Mouse (Mus musculus): ENCODE measurements around the gene Wdr48.

Gene Wdr48

DNA sequence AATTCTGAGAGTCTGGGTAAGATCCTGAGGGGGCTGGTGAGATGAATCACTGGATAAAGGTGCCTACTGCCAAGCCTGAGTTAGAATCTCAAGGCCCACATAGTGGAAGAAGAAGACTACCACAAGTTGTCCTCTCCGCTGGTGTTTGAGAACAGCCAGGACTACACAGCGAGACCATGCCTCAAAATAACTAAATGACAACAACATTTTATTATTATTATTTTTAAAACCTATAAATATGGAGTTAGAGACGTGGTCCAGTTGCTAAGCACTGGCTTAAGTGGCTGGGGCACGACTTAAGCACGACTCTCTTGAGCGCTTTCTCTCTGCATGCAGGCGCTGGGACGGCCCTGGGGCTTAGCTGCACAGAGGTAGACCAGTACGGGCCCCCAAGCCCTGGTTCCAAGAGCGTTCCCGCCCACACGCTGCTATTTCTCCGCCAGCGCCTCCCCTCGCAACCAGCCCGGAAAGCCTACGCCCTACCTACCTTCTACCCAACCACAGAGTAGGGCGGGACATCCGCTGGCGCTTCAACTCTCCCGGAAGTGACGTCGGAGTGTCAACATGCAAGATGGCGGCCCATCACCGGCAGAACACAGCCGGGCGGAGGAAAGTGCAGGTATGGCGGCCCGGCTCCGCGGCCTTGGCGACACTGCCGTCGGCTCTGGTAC lies at the start of gene Wdr48:
Gene Wdr48, plus strand, starts transcription at position 540 of the 671 bp plus-strand sequence.
- peak; percentile 98 to 99 for DNase-seq

DNA sequence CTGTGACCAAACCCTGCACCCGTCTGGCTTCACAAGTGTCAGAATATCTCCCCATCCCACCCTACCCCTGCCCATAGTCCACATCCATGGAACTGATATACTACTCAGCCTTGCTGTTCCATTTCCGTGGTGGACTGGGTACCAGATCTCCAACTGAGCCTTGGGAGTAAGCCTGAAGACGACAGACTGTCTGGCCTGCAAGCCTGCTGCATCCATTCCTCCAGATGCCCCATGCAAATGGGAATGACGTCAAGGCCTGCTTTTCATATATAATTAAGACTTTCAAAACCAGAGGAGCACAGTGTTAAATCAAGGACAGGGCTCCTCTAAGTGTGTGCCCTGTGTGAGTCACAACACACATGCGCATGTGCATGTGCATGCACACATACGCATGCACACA lies 47.5 kb upstream of the Wdr48 start:
- peak; percentile 61 to 63 for DNase-seq

- DNase-seq = peak; percentile 34 to 36
Observed at GRCm38 (mm10) chr9:119848671-119849070, 46.0 kb upstream of the Wdr48 start.

- DNase-seq = peak; percentile 45 to 59
Observed at GRCm38 (mm10) chr9:119849214-119849613, 45.5 kb upstream of the Wdr48 start.

DNA sequence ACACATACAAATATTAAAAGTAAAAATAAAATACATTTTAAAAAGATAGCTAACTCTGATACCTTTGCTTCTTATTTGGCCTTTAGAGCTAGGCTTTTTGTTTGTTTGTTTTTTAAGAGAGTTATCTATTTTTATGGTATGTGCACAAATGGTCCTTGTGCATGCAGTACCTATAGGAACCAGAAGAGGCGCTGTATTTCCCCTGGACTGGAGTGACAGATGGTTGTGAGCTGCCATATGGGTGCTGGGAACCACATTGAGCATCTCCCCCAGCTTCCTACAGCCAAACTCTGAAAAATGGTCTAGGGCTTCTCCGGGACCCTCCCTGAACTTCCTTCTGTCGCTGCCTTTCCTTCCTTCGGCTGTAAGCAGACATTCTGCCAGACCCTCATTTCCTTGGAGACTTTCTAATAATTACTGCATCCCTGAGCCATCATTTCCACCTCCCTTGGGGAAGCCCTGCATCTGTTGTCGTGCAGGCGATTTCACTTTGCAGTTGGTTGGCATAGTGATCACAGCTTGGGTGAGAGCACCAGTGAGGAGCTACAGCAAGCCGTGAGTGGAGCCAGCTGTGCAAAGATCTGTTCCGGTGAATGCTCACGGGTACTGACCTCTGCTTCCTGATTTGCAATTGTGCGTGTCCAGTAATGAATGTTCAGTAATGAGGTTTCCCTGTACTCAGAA lies 42.2 kb upstream of the Wdr48 start:
- DNase-seq = peak; percentile 68 to 74

GRCm38 (mm10) chr9:119853071-119853846 lies 41.4 kb upstream of the Wdr48 start:
- DNase-seq = no peak

- no peak for DNase-seq
Observed at GRCm38 (mm10) chr9:119854170-119854569, 40.5 kb upstream of the Wdr48 start.

DNA sequence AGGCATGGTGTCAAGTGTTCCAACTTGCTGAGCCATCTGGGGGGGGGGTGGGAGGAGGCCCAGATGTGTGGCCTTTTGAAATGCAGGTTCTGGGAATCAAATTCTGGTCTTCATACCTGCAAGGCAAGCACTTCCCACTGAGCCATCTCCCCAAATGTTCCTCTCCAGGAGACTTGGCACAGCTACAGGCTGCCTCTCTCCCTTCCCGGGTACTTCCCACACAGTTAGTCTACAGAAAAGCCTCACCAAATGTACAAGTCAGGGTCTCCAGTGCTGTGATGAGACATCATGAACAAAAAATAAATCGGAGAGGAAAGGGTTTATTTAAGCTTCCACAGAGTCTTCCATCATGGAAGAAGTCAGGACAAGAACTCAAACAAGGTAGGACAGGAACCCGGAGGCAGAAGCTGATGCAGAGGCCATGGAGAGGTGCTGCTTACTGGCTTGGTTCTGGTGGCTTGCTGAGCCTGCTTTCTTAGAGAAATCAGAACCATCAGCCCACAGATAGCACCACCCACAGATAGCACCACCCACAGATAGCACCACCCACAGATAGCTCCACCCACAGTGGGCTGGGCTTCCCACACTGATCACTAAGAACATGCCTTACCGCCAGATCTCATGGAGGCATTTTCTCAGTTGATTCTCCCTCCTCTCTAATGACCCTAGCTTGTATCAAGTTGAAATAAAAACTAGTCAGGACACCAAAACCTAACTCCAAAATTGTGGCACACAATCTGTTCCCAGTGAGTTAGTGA lies 7.4 kb upstream of the Wdr48 start:
- no peak for DNase-seq

GRCm38 (mm10) chr9:119888843-119889246 lies 5.8 kb upstream of the Wdr48 start:
- no peak for DNase-seq

DNA sequence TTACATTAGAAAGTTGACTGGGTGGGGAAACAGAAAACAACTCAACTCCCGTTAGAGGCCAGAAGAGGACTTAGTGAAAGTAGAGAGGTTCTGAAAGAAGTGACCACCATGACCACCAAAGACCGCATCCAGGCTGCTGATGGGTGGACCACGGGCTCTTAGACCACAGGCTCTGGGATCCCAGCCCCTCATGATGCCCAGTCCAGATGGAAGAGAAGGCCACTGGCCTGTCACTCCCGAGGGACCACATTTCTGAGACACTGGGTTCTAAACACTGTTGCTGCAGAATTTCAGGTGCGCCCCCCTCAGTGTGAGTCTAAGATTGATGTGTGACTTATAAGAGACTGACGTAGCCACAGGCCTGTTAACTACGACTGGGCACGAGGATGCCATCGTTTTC lies 5.2 kb upstream of the Wdr48 start:
- DNase-seq = no peak

- DNase-seq = peak; percentile 71 to 82
Observed at GRCm38 (mm10) chr9:119890692-119891091, 4.0 kb upstream of the Wdr48 start.

GRCm38 (mm10) chr9:119893881-119894280 lies 797 bp upstream of the Wdr48 start:
- DNase-seq = no peak

- peak in 1 of 2 experiments; percentile 57 for DNase-seq
Observed at GRCm38 (mm10) chr9:119895040-119895721, 503 bp downstream of the Wdr48 start.

- no peak for DNase-seq
Observed at GRCm38 (mm10) chr9:119899446-119899845, 4.8 kb downstream of the Wdr48 start.

DNA sequence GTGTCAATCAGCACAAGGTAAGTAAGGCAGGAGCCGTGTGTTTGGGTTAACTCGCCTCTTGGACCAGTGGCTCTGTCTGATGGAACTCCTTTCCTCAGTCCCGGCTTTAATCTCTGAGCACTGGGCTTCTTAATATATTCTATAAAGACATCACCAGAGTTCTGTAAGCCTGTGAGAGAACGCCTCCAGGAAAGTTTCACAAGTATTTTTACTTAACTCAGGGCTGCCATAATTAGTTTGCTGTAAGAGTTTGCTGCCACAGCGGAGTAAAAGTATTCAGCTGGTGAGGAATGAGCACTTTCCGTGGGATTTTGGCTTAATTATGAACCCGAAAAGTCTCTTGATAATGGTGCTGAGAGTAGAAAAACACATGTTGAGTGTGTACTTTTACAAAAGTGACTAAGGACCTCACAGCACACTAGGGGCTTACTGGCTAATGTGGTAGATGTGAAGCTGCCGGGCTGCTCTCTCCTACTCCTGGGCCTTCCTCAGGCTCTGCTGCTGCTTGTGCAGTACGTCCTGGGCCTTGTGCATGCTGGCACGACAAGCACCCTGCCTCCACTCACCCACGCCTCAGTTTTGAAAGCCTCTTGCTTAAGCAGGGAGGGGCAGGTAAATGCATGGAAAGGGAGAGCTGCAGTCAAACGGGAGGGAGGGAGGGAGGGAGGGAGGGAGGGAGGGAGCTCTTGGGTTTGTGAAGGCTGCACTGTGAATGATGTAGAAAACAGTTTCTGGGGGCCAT lies 7.9 kb downstream of the Wdr48 start:
- DNase-seq = no peak

DNA sequence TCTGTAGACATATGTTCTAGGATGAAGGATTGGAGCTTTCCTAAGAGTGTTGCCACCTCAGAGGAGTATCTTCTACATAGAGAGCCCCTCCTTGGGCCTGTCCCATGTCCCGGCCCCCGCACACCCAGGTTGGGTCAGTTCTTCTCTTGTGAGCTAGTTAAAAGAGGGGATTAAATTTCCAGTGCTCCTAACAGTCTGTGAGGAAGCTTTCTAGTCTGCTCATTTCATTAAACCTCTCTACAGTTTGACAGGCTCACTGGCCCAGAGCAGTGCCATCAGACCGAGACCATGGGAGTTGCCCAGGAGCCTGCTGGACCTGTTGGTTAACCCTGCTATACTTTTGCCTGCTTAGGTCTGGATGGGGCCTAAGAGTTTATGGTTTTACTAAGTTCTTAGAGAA lies 14.0 kb downstream of the Wdr48 start:
- DNase-seq = no peak

DNA sequence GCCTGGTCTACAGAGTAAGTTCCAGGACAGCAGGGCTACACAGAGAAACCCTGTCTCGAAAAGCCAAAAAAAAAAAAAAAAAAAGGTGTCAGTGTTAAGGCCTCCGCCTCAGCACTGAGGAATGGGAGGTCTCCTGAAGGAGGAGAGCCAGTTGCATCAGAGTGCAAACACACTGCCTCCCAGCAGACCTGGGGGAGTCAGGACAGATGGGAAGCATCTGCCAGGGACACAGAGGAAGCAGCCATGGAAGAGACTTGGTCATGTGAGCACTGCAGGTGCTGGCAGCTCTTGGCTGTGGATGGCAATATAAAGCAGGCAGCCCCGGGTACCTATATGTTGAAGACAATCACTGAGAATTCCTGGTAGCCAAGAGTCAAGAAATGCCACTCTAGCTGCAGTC lies 15.3 kb downstream of the Wdr48 start:
- DNase-seq = no peak

- DNase-seq = peak in 1 of 2 experiments; percentile 70
Observed at GRCm38 (mm10) chr9:119913087-119913838, 18.6 kb downstream of the Wdr48 start.

DNA sequence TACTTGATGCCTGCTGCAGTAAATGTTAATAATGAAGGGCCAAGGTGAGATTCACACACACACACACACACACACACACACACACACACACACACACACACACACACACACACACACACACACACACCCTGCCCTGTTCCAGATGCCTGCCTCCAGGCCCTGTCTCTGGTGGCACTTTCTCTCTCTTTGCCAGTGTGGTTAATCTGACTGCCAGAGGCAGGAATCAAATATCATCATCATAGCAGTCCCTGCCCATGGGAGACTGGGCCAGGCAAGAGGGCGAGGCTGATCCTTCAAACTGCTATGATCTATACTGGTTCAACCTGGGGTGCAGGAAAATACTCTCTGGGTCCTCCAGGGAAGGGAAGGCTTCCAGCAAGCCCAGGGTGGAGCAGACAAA lies 25.2 kb downstream of the Wdr48 start:
- no peak for DNase-seq

DNA sequence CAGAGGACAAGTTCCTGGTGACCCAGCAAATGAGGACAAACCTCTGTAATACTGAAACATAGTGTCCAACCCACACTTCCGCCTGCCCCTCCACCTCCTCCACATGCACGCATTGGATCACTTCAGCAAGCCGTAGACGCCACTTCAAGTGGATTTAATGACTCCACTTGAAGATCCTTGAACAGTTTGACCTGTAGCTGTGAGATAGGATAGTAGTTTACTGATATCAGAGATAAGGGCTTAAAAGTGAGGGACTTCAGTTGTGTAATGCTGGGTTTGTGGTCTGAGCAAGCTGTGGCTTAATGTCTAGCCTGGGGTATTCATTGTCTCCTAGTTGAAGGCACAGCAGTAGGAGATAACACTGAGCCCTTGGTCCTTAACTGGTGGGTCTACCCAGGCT lies 28.8 kb downstream of the Wdr48 start:
- DNase-seq = no peak

GRCm38 (mm10) chr9:119925120-119925657 lies 30.5 kb downstream of the Wdr48 start:
- no peak for DNase-seq

All from cerebellum, postnatal 10 days (tissue).